Mouse (Mus musculus) cerebellum, adult 2 months (tissue): ENCODE data around the gene Morn2. TPM values are rescaled to one million over a fixed set of nuclear protein-coding genes. Genes with fewer than 3 reads are reported as not detected.

Experiments
- DNase-seq, 2 experiments: peaks; one replicate each; pipeline ENCODE4 v3.0.0; 2021
- H3K27ac ChIP-seq: fragments of 200-500 bp; 2 replicates; pipeline ENCODE4 v1.5.1; 2012; ENCODE audit warnings: low read length, control low read depth, inconsistent platforms; ENCODE audit not compliant: insufficient read depth
- H3K27me3 ChIP-seq: fragments of 200-500 bp; 2 replicates; pipeline ENCODE4 v1.6.1; 2012; ENCODE audit warnings: inconsistent platforms, mild to moderate bottlenecking, low read length, moderate library complexity; ENCODE audit not compliant: control insufficient read depth, insufficient read depth
- H3K4me1 ChIP-seq: fragments of 200-500 bp; 2 replicates; pipeline ENCODE4 v1.6.1; 2011; ENCODE audit warnings: low read length; ENCODE audit not compliant: control insufficient read depth, insufficient read depth
- H3K4me3 ChIP-seq: fragments of 200-500 bp; replicated peaks from 2 replicates; pipeline ENCODE3; 2011; ENCODE audit warnings: mild to moderate bottlenecking, low read depth, low read length, control low read depth; ENCODE audit not compliant: insufficient read depth
- CTCF ChIP-seq: fragments of 200-500 bp; IDR thresholded peaks from 2 replicates; pipeline ENCODE4 v1.5.1; 2011; ENCODE audit warnings: low read depth, mild to moderate bottlenecking, control low read depth, low read length, moderate library complexity, borderline replicate concordance; ENCODE audit not compliant: insufficient read depth
- POLR2A ChIP-seq: fragments of 200-500 bp; IDR thresholded peaks from 2 replicates; pipeline ENCODE4 v1.6.1; 2011; ENCODE audit warnings: low read length, control low read depth, borderline replicate concordance; ENCODE audit not compliant: insufficient read depth
- WGBS: fragments of 180-500 bp; shearing (Covaris S2); methylation state at CpG from one replicate; pipeline ENCODE4 v1.1.7; 2018; 5-methylcytosine and 5-hydroxymethylcytosine counted together
- polyA plus RNA-seq: library from polyadenylated mRNA; depleted of rRNA; stranded (reverse); fragments of >200 nt; gene quantifications from 2 replicates; pipeline ENCODE4 v1.2.3, GENCODE M21; 2012

The Morn2 gene
- polyA plus RNA-seq, 1 experiment = 34.1 TPM

- Histone ChIP-seq H3K4me3 (no peak within 1 kb of the TSS), H3K4me1 (no peaks in the 10 kb centered on the region), H3K27ac (no peak within 1 kb of the TSS), H3K27me3 (no peaks in the 10 kb centered on the region; the same call in 1 of the 2 replicates)
- WGBS = 93% methylated on average over 1 of the region's 1 CpGs
- TF ChIP-seq POLR2A (no peak), CTCF (no peak)
- no peak for DNase-seq
These were observed 17.2 kb downstream of the Morn2 start, which contains the start of gene Arhgef33 for GRCm38 (mm10) chr17:80307251-80307650. Gene Arhgef33, plus strand, starts transcription at chr17:80307407.

- no peak for DNase-seq
- 50% methylated on average over 9 of the region's 9 CpGs for WGBS
These were observed 21.8 kb downstream of the Morn2 start for GRCm38 (mm10) chr17:80311761-80312160.

GRCm38 (mm10) chr17:80312405-80312804, 22.4 kb downstream of the Morn2 start:
- DNase-seq = no peak
- no peak overlapping the region for H3K4me3 ChIP-seq
- H3K4me1 ChIP-seq = no peaks in the 10 kb centered on the region
- no peaks in the 10 kb centered on the region; the same call in 1 of the 2 replicates for H3K27me3 ChIP-seq
- WGBS = 81% methylated on average over 4 of the region's 4 CpGs
- H3K27ac ChIP-seq = no peak overlapping the region
- TF ChIP-seq CTCF = no peak

More at GRCm38 (mm10) chr17:80311761-80312160, 21.8 kb downstream of the Morn2 start:
- TF ChIP-seq CTCF (no peak), POLR2A (no peak)
- Histone ChIP-seq H3K27ac (no peak overlapping the region), H3K27me3 (no peaks in the 10 kb centered on the region; the same call in 1 of the 2 replicates), H3K4me3 (no peak overlapping the region), H3K4me1 (no peaks in the 10 kb centered on the region)

- DNase-seq = no peak
- Histone ChIP-seq H3K27me3 (no peaks in the 10 kb centered on the region), H3K4me1 (no peaks in the 10 kb centered on the region), H3K27ac (no peak overlapping the region), H3K4me3 (no peak overlapping the region)
- 86% methylated on average over 6 of the region's 6 CpGs for WGBS
- TF ChIP-seq CTCF = no peak
These were observed 32.2 kb downstream of the Morn2 start for GRCm38 (mm10) chr17:80322228-80322627.

GRCm38 (mm10) chr17:80323015-80323414, 33.0 kb downstream of the Morn2 start:
- H3K27ac ChIP-seq = no peak overlapping the region
- WGBS = 80% methylated on average over 4 of the region's 4 CpGs
- no peak for DNase-seq
- TF ChIP-seq CTCF (no peak), POLR2A (no peak)
- no peaks in the 10 kb centered on the region for H3K27me3 ChIP-seq
- no peaks in the 10 kb centered on the region for H3K4me1 ChIP-seq
- no peak overlapping the region for H3K4me3 ChIP-seq

- H3K27ac ChIP-seq = no peak overlapping the region
- DNase-seq = no peak
- no peaks in the 10 kb centered on the region for H3K27me3 ChIP-seq
- 69% methylated on average over 8 of the region's 8 CpGs for WGBS
- no peaks in the 10 kb centered on the region for H3K4me1 ChIP-seq
- no peak for TF ChIP-seq POLR2A
- no peak for TF ChIP-seq CTCF
- no peak overlapping the region for H3K4me3 ChIP-seq
These were observed 33.7 kb downstream of the Morn2 start for GRCm38 (mm10) chr17:80323658-80324057.

GRCm38 (mm10) chr17:80324521-80324920, 34.5 kb downstream of the Morn2 start:
- Histone ChIP-seq H3K27me3 (no peaks in the 10 kb centered on the region), H3K27ac (no peak overlapping the region), H3K4me3 (no peak overlapping the region), H3K4me1 (no peaks in the 10 kb centered on the region)
- TF ChIP-seq POLR2A = no peak
- no peak for TF ChIP-seq CTCF
- no peak for DNase-seq
- 80% methylated on average over 7 of the region's 7 CpGs for WGBS

GRCm38 (mm10) chr17:80325456-80325855, 35.5 kb downstream of the Morn2 start:
- 84% methylated on average over 5 of the region's 5 CpGs for WGBS
- no peaks in the 10 kb centered on the region for H3K27me3 ChIP-seq
- no peak for DNase-seq
- no peak overlapping the region for H3K27ac ChIP-seq
- TF ChIP-seq POLR2A (no peak), CTCF (no peak)
- no peaks in the 10 kb centered on the region for H3K4me1 ChIP-seq
- H3K4me3 ChIP-seq = no peak overlapping the region

GRCm38 (mm10) chr17:80326431-80326830, 36.4 kb downstream of the Morn2 start:
- Histone ChIP-seq H3K4me3 (no peak overlapping the region), H3K27me3 (no peaks in the 10 kb centered on the region), H3K27ac (no peak overlapping the region), H3K4me1 (no peaks in the 10 kb centered on the region)
- WGBS = 77% methylated on average over 3 of the region's 3 CpGs
- no peak for TF ChIP-seq POLR2A
- no peak for DNase-seq
